Mouse (Mus musculus) limb, embryonic 12.5 days (tissue): ENCODE data around the gene Erh. TPM values are rescaled to one million over a fixed set of nuclear protein-coding genes. Genes with fewer than 3 reads are reported as not detected.

Experiments used
- ATAC-seq: fragments of 200-750 bp; cut with Nextera tagmentation; 2 replicates; pipeline ENCODE4 v1.8.0; 2017; ENCODE audit warnings: low read depth, moderate TSS enrichment; ENCODE audit not compliant: insufficient number of reproducible peaks, insufficient read depth, low FRiP score, low TSS enrichment
- H3K27ac ChIP-seq: fragments of 300-500 bp; sonication (generic); 2 replicates; pipeline ENCODE4 v1.5.1; 2016; ENCODE audit warnings: mild to moderate bottlenecking, moderate library complexity
- H3K27me3 ChIP-seq: fragments of 300-500 bp; sonication (generic); 2 replicates; pipeline ENCODE4 v1.6.1; 2016; ENCODE audit warnings: mild to moderate bottlenecking, moderate library complexity
- H3K36me3 ChIP-seq: fragments of 300-500 bp; sonication (generic); 2 replicates; pipeline ENCODE4 v1.6.1; 2016; ENCODE audit warnings: mild to moderate bottlenecking, moderate library complexity
- H3K4me1 ChIP-seq: fragments of 300-500 bp; sonication (generic); replicated peaks from 2 replicates; pipeline ENCODE4 v1.6.1; 2016
- H3K4me2 ChIP-seq: fragments of 300-500 bp; sonication (generic); 2 replicates; pipeline ENCODE4 v1.6.1; 2016; ENCODE audit warnings: mild to moderate bottlenecking, moderate library complexity
- H3K4me3 ChIP-seq: fragments of 300-500 bp; sonication (generic); replicated peaks from 2 replicates; pipeline ENCODE4 v1.5.1; 2016; ENCODE audit warnings: mild to moderate bottlenecking
- H3K9ac ChIP-seq: fragments of 300-500 bp; sonication (generic); replicated peaks from 2 replicates; pipeline ENCODE4 v1.6.1; 2016; ENCODE audit warnings: mild to moderate bottlenecking, moderate library complexity
- H3K9me3 ChIP-seq: fragments of 300-500 bp; sonication (generic); 2 replicates; pipeline ENCODE4 v1.6.1; 2016; ENCODE audit warnings: mild to moderate bottlenecking, moderate library complexity
- WGBS: fragments of 180-500 bp; shearing (Covaris S2); methylation state at CpG from one replicate; pipeline ENCODE4 v1.1.7; 2016; 5-methylcytosine and 5-hydroxymethylcytosine counted together
- polyA plus RNA-seq: library from polyadenylated mRNA; unstranded; fragments of >200 nt; fragmentation: Nextera tagmentation; extraction: Ambion mirVana; gene quantifications from 2 replicates; pipeline ENCODE4 v1.2.1, GENCODE M21; 2016

The Erh gene
- polyA plus RNA-seq, 1 experiment from 2014 or later: 362 TPM

DNA sequence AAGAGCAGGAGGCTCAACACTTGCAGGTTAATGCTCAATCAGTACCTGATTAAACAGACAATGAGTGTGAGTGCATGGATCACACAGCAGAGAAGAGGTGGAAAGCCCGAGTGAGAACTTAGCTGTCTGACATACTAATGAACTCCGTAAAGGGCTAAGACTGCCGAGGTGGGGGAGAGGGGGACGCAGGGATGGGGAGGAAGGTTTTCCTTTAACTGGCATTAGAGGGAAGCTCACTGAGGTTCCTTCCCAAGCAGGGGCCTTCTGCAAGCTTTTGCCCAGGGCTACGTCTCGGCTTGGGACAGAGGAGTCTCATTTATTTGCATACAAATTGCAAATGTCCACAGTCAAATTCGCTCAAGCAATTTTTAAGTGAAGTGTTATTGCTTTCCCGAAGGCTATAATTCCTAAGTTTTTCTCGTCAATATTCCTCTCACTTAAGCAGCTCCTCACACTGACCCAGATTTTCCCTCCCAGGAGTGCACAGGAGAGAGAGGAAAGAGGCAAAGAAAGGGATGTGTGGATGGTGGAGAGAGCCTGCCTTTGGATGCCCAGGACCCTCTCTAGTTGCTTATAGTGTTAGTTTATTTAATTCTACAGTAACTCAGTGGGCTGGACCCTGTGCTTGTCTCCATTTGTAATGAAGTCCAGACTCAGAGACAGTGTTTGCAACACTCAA is 31.9 kb downstream of the Erh start:
- no peaks in the 10 kb centered on the region; the same call in 1 of the 2 replicates for H3K4me1 ChIP-seq
- no peaks in the 10 kb centered on the region for H3K27me3 ChIP-seq
- no peaks in the 10 kb centered on the region for H3K9me3 ChIP-seq
- no peak overlapping the region for H3K9ac ChIP-seq
- 64% methylated on average over 9 of the region's 9 CpGs for WGBS
- no peak for ATAC-seq
- no peak overlapping the region for H3K4me3 ChIP-seq
- H3K4me2 ChIP-seq: no peak overlapping the region
- no peak overlapping the region for H3K27ac ChIP-seq
- no peaks in the 10 kb centered on the region for H3K36me3 ChIP-seq

DNA sequence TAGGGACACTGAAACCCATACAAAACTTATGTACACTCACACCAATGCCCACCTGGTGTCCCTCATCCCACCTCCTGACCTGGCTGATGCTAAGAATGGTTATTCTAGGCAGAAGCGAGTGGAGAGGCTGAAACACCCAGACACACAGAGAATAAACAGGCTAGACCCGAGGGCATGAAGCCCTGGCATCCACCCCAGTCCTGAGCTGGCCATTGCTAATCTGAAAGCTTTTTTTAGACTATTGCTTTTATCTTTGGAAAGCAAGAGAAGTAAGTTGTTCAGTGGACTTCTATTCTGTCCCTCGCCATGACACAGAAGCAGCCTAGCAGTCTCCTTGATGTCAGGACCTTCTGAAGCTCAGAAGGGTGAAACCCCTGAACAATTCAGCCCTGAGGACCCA is 34.2 kb downstream of the Erh start:
- H3K4me1 ChIP-seq: no peaks in the 10 kb centered on the region
- H3K4me3 ChIP-seq: no peak overlapping the region
- no peak for ATAC-seq
- no peak overlapping the region for H3K27ac ChIP-seq
- H3K27me3 ChIP-seq: no peaks in the 10 kb centered on the region
- no peak overlapping the region for H3K9ac ChIP-seq
- H3K36me3 ChIP-seq: no peaks in the 10 kb centered on the region
- no peaks in the 10 kb centered on the region for H3K9me3 ChIP-seq
- H3K4me2 ChIP-seq: no peak overlapping the region
- WGBS: 76% methylated on average over 3 of the region's 3 CpGs

DNA sequence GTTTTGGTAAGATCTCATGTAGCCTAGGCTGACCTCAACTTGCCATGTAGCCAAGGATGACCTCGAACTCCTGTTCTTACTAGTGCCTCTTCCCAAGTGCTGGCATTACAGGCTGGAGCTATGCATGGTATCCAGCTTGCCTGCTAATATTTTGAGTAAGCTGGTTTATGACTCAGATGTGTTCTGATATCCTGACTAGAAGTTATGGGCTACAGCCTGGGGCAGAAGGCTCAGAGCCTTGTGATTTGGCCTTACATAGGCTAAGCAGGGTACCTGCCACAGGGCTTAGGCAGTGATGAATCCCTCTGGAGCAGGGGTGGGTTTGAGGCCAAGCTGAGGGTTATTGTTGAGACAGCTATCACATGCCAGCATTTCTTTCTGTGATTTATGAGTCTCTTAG is 35.6 kb downstream of the Erh start:
- Histone ChIP-seq H3K4me2 (no peak overlapping the region), H3K9ac (no peak overlapping the region), H3K9me3 (no peaks in the 10 kb centered on the region), H3K4me3 (no peak overlapping the region), H3K36me3 (no peaks in the 10 kb centered on the region), H3K4me1 (peaks cover under 1% of the 10 kb centered on the region; the same call in 1 of the 2 replicates), H3K27me3 (no peaks in the 10 kb centered on the region), H3K27ac (no peak overlapping the region)
- no peak for ATAC-seq
- WGBS: 92% methylated on average over 1 of the region's 1 CpGs

DNA sequence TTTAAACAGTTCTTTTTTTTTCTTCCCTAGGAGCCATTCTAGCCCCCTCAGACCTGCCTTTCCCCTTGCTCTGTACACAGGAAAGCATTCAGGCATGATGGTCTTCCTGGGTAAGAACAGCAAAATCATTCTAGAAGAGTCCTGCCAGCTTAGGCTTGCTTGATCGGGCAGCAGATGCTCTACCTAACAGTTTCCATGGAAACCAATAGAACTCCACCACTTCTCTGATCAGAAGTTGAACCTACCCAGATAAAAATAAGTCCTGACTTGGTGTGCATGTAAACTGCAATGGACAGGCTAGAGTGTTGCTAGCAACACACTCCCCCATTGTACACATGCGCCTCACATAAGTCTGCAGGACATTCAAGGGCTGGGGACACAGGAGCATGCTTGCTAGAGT is 39.9 kb downstream of the Erh start:
- H3K27ac ChIP-seq: no peak overlapping the region
- H3K9me3 ChIP-seq: no peaks in the 10 kb centered on the region
- H3K4me2 ChIP-seq: no peak overlapping the region
- H3K4me3 ChIP-seq: no peak overlapping the region
- WGBS: 75% methylated on average over 2 of the region's 2 CpGs
- no peak overlapping the region for H3K9ac ChIP-seq
- no peak for ATAC-seq
- H3K27me3 ChIP-seq: no peaks in the 10 kb centered on the region
- peaks cover 4% of the 10 kb centered on the region; the same call in 1 of the 2 replicates for H3K4me1 ChIP-seq
- no peaks in the 10 kb centered on the region for H3K36me3 ChIP-seq

DNA sequence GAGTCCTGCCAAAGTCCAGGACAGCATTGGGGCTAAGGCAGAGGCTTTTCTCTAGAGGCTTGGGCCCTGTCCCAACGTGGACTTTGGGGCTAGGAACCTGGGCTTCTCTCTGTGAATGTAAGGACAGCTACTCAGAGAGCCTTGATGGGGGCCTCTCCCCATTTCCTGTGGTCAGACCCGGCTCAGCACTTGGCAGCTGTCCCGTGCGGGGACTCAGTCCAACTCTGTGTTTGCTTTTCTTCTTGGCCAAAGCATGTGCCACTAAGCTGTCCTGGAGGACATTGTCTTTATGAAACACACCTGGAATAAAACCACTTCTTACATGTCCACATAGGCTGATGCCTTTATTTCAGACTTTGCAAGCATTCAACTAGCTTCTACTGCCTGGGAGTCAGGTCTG is 40.6 kb downstream of the Erh start:
- Histone ChIP-seq H3K9ac (no peak overlapping the region), H3K27me3 (no peaks in the 10 kb centered on the region), H3K4me1 (peaks cover 4% of the 10 kb centered on the region; the same call in 1 of the 2 replicates), H3K4me3 (no peak overlapping the region), H3K4me2 (no peak overlapping the region), H3K9me3 (no peaks in the 10 kb centered on the region), H3K27ac (no peak overlapping the region), H3K36me3 (no peaks in the 10 kb centered on the region)
- no peak for ATAC-seq
- WGBS: 64% methylated on average over 4 of the region's 4 CpGs

DNA sequence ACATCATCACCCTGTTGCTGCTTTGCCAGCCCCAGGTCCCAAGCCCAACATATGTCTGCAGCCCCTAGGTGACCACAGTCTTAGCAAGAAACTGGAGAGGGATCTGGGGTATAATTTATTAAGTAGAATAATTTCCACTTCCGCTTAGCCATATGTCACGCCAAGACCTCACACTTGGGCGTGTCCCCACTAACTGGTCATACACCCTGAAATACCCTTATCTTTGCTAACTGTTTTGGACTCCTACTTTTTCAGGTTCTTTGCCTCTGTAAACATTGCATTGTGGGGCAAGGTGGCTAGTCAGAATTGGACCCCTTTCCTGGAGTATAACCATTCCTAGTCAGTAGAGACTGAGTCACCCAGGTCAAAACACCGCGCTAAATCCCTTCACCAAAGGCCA is 41.7 kb downstream of the Erh start:
- no peak overlapping the region for H3K27ac ChIP-seq
- no peak overlapping the region for H3K4me2 ChIP-seq
- ATAC-seq: no peak
- no peaks in the 10 kb centered on the region for H3K9me3 ChIP-seq
- 95% methylated on average over 5 of the region's 5 CpGs for WGBS
- no peak overlapping the region for H3K9ac ChIP-seq
- H3K4me1 ChIP-seq: peaks cover 4% of the 10 kb centered on the region; the same call in 1 of the 2 replicates
- H3K27me3 ChIP-seq: no peaks in the 10 kb centered on the region
- no peak overlapping the region for H3K4me3 ChIP-seq
- no peaks in the 10 kb centered on the region for H3K36me3 ChIP-seq

DNA sequence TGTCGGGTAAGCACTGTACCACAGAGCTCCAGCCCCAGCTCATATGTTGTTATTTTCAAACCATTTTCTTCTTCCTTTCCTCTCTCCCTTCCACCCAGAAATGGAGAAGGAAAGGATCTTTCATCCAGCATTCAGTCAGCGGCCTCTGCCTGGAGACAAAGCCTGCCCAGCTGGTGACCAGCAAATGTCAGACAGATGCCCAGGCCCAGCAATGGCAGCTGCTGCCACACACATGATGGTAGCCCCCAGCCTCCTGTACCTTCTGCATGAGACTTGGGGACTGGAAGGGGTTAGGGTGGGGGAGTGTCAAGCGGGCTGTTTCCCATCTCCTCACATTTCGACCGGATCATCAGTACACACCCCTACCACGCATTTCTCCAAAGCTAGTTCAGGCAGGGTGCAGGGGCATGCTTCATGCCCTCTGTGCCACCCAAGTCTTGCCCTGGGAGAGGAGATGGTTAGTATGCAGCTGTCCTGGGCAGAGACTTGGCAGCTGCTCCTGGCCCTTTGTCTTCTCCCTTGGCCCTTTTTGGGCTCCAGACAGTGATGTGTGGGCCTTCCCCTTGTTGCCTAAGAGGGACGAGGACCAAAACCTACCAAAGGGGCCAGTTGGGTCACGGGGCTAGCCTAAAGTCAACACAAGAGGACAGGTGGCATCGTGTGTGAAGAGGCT is 42.4 kb downstream of the Erh start:
- Histone ChIP-seq H3K27me3 (no peaks in the 10 kb centered on the region), H3K36me3 (no peaks in the 10 kb centered on the region), H3K27ac (no peak overlapping the region), H3K4me3 (no peak overlapping the region), H3K4me1 (peaks cover 4% of the 10 kb centered on the region; the same call in 1 of the 2 replicates), H3K9me3 (no peaks in the 10 kb centered on the region), H3K9ac (no peak overlapping the region), H3K4me2 (no peak overlapping the region)
- ATAC-seq: no peak
- WGBS: 82% methylated on average over 9 of the region's 9 CpGs

DNA sequence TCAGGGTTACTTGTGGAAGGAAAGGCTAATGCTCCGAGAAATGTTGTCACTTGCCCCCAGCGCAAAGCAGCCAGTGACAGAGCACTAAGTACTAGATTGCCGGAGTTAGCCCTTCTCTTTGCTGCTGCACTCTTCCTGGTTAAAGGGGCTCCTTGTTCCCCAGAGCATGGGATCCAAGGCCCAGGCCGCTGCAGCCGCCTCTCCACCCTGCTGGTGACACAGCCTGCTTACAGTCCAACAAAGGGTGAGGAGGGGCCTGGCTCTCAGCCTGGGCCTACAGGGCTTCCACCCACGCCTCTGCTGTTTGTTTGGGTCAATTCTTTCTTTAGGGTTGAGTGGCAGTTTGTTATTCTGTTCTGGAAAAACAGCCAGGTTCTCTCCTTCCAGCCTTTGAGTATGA is 45.4 kb downstream of the Erh start:
- Histone ChIP-seq H3K27ac (no peak overlapping the region), H3K9me3 (no peaks in the 10 kb centered on the region), H3K36me3 (no peaks in the 10 kb centered on the region), H3K4me2 (no peak overlapping the region), H3K4me1 (peaks cover 4% of the 10 kb centered on the region; the same call in 1 of the 2 replicates), H3K27me3 (no peaks in the 10 kb centered on the region), H3K4me3 (no peak overlapping the region), H3K9ac (no peak overlapping the region)
- ATAC-seq: no peak
- WGBS: 51% methylated on average over 6 of the region's 6 CpGs

DNA sequence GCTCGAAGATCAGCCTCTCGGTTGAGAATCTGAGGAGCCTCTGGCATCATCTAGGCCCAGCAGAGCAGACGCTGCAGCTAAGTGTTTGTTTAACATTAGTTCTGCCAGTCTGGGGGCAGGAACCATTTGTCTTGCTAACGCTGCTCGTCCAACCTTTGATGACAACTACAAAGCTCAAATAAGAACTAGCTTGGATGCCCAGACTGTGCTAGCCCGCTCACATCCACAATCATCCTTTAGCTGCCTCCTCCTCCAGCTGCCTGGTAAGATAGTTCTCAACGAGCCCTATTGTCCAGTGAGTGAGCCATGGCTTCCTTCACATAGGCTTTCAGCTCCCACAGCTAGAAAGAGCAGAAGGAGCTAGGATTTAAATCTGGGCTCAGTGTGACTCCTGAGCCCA is 45.9 kb downstream of the Erh start:
- 36% methylated on average over 7 of the region's 7 CpGs for WGBS
- H3K4me2 ChIP-seq: no peak overlapping the region
- H3K4me3 ChIP-seq: no peak overlapping the region
- 0 out of 2 replicates have a peak, but pooled peaks cover under 1% of the 10 kb centered on the region for H3K4me1 ChIP-seq
- H3K27ac ChIP-seq: no peak overlapping the region
- no peak overlapping the region for H3K9ac ChIP-seq
- no peak for ATAC-seq
- H3K9me3 ChIP-seq: no peaks in the 10 kb centered on the region
- no peaks in the 10 kb centered on the region for H3K27me3 ChIP-seq
- H3K36me3 ChIP-seq: no peaks in the 10 kb centered on the region

DNA sequence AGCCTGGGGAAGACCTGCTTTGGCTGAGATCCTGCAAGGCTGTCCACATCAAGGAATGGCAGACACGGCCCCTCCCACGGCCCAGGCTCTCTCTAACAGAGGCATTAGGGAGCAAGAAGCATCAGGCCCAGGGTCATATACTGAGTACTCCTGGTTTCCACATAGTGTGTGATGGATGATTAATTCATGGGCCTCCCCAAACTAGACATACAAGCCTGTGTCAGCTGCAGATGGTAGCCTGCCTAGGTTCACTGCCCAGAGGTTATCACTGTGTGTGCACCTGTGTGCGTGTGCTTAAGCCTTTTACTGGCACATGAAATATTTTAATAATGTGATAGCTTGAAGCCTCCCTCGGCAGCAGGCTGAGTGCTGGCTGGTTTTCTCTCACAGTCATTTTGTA is 48.2 kb downstream of the Erh start:
- Histone ChIP-seq H3K27me3 (no peaks in the 10 kb centered on the region), H3K36me3 (no peaks in the 10 kb centered on the region), H3K9me3 (no peaks in the 10 kb centered on the region), H3K4me1 (no peaks in the 10 kb centered on the region), H3K27ac (no peak overlapping the region), H3K9ac (no peak overlapping the region), H3K4me2 (no peak overlapping the region), H3K4me3 (no peak overlapping the region)
- 76% methylated on average over 4 of the region's 4 CpGs for WGBS
- no peak for ATAC-seq

DNA sequence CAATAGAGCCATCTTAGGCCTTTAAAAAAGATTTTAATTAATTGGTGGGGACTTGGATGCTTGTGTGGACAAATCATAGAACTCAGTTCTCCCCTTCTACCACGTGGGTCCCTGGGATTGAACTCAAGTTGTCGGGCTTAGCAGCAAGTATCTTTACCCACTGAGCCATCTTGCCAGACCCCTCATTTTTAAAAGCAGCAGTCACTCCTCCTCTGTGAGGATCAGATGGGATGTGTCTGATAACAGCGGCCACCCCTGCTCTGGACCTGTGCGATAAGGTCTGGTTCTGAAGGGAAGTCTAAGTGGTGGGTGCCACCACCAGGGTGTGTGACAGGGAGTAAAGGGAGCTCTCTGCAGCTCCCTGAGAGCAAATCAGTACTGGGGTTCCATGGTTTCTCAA is 48.6 kb downstream of the Erh start:
- Histone ChIP-seq H3K27ac (no peak overlapping the region), H3K4me3 (no peak overlapping the region), H3K27me3 (no peaks in the 10 kb centered on the region), H3K4me1 (no peaks in the 10 kb centered on the region), H3K9ac (no peak overlapping the region), H3K4me2 (no peak overlapping the region), H3K36me3 (no peaks in the 10 kb centered on the region), H3K9me3 (no peaks in the 10 kb centered on the region)
- WGBS: 92% methylated on average over 4 of the region's 4 CpGs
- no peak for ATAC-seq

DNA sequence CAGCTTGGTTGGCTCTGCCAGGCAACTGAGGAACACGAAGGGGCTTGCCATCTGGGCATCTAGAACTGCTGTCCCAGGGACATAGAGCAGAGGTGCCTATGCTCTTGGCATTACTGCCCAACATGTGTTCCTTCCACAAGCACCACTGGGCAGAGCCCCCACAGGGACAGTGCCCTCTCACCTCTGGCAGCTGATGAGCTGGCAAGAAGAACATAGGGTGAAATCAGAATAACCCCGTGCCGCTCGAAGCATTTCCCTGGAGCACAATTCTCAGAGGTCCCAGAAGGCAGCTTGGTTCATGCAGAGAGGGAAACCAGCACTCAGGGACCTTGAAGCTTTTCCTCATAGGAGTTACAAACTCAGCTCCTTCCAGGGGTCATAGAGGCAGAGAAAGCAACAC is 49.4 kb downstream of the Erh start:
- Histone ChIP-seq H3K9ac (no peak overlapping the region), H3K4me2 (no peak overlapping the region), H3K27me3 (no peaks in the 10 kb centered on the region), H3K9me3 (no peaks in the 10 kb centered on the region), H3K36me3 (no peaks in the 10 kb centered on the region), H3K4me3 (no peak overlapping the region), H3K27ac (no peak overlapping the region), H3K4me1 (no peaks in the 10 kb centered on the region)
- no peak for ATAC-seq
- WGBS: 87% methylated on average over 4 of the region's 4 CpGs
